Mouse (Mus musculus) left cerebral cortex, adult 6 months (tissue): ENCODE data around the gene Spon2. TPM values are rescaled to one million over a fixed set of nuclear protein-coding genes. Genes with fewer than 3 reads are reported as not detected.

ENCODE experiments used
- long read RNA-seq, 2 experiments: library from polyadenylated mRNA; unstranded; transcript quantifications; one replicate each; pipeline ENCODE4 v2.0.0; 2019 to 2020
- polyA plus RNA-seq: library from polyadenylated mRNA; unstranded; fragments of <200 nt; fragmentation: Nextera tagmentation; gene quantifications from 2 replicates; pipeline ENCODE4 v1.2.3, GENCODE M21; 2021

Spon2 gene
- 0.25 TPM in 1 of 2 replicates, not detected in the other for polyA plus RNA-seq
- long read RNA-seq, experiment 1: 0 reads
- long read RNA-seq, experiment 2: 0 reads

DNA sequence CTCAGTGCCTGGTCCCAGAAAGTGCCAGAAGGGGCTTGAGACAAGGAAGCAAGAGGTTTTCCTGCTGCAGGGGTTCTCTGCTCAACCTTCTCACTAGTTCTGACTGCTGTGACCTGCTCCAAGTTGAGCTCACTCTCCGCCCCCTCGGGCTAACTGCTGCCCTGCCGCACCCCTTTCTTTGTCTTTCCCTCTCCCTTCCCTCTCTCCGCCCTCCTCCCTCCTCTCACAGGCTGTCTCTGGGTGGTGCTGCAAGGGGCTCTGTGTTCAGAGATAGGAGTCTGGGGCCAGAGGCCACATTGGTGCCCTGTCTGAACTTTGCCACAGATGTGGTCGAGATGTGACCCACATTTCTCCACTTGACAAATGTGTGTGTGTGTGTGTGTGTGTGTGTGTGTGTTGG lies at the start of gene Spon2:
Gene Spon2, minus strand, starts transcription at position 375 of the 400 bp plus-strand sequence.

Other genes starting within 250 kb of the Spon2 start
- 713 and 1,110 TPM in 2 replicates for gene Ywhah, start 199.6 kb downstream of the Spon2 start, polyA plus RNA-seq
- gene Slc5a1, start 114.2 kb downstream of the Spon2 start, polyA plus RNA-seq: not detected in 2 replicates
- gene Ctbp1, start 56.5 kb upstream of the Spon2 start, polyA plus RNA-seq: 58.7 and 347 TPM in 2 replicates
- gene Maea, start 117.1 kb upstream of the Spon2 start, polyA plus RNA-seq: 90.8 and 92.0 TPM in 2 replicates
- 1.9 and 2.5 TPM in 2 replicates for gene Uvssa, start 160.1 kb upstream of the Spon2 start, polyA plus RNA-seq
- not detected in 2 replicates for gene Nkx1-1, start 215.5 kb upstream of the Spon2 start, polyA plus RNA-seq